Mouse (Mus musculus): ENCODE measurements around the gene Csnk2a2.

The Csnk2a2 gene

DNA sequence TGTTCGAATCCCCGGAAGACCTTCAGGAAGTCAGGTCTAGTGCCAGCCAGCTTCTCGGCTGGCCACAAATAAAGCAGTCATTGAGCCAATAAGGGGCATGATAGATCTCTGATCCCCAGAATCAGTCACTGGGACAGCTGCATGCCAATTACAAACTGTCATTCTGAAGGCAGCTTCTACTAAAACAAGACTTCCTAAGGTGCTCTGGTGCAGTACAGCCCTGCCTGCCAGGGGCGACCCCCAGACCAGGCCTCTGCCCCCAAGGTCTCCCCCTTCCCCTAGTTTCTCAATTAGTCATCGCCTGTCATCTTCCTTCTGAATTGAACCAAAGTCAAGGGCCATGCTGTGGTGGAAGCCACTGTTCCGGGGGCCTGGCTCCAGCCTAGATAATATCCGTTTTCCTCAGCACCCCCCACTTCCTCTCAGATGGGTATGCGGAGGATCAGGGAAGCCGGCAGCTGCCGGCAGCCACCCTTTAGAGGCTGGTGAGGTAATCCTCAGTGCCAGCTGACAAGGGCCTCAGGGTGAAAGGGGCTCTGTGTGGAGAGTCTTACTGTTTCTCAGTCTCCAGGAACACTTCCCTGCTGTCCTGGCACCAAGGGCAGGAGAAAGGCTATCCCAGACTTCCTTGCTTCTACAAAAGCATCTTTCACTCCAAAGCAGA, 78.4 kb downstream of the Csnk2a2 start:
- no peak for DNase-seq

DNA sequence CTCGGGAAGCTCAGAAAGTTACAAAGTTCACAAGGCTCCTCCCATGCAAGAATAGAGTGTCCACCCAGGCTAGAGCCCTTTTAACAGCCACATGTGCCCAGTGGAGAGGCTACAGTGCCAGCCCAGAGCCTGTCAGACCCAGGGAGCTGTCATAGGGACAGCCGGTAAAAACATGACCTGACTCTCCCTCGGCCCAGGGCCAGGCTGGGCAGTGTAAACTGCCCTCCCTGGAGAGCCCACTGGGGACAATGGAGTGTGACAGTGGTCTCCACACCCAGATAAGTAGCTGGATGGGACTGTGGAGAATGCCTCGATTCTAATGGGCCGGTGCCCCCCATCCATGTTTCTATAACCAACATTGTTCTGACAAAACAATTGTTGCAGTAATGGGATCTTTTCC, 80.3 kb downstream of the Csnk2a2 start:
- no peak for DNase-seq

GRCm38 (mm10) chr8:95401091-95401490, 88.7 kb downstream of the Csnk2a2 start:
- DNase-seq: no peak

- DNase-seq: no peak
These were observed 90.7 kb downstream of the Csnk2a2 start for GRCm38 (mm10) chr8:95399131-95399530.

GRCm38 (mm10) chr8:95397201-95397600, 92.6 kb downstream of the Csnk2a2 start:
- DNase-seq: no peak

- no peak for DNase-seq
These were observed 93.1 kb downstream of the Csnk2a2 start for GRCm38 (mm10) chr8:95396752-95397151.

Data from liver (tissue).